Mouse (Mus musculus): ENCODE results near the gene Vmn2r49. TPM values are rescaled to one million over a fixed set of nuclear protein-coding genes. Genes with fewer than 3 reads are reported as not detected.
"Not testable (repeated sequence)": the region's sequence is repeated elsewhere in the genome, so short reads cannot be mapped to it uniquely, and the experiment has no call there.

Gene Vmn2r49
- polyA plus RNA-seq (2015; fragmentation: Nextera tagmentation; extraction: Ambion mirVana) = not detected in 2 replicates

GRCm38 (mm10) chr7:9992157-9992556, at the start of gene Vmn2r49:
TSS of gene Vmn2r49 (minus strand) at chr7:9992257.
- not testable (repeated sequence) for ATAC-seq (ENCODE audit: low read depth); H3K9ac ChIP-seq; H3K4me1 ChIP-seq (replicated peaks); H3K27me3 ChIP-seq; H3K9me3 ChIP-seq; H3K27ac ChIP-seq (replicated peaks); H3K4me3 ChIP-seq; H3K4me2 ChIP-seq; H3K36me3 ChIP-seq
- WGBS = 72% methylated on average over 2 of the region's 2 CpGs

- H3K27ac ChIP-seq (replicated peaks); H3K4me1 ChIP-seq (replicated peaks); H3K9ac ChIP-seq; H3K4me2 ChIP-seq; H3K27me3 ChIP-seq; ATAC-seq (ENCODE audit: low read depth); H3K9me3 ChIP-seq; H3K36me3 ChIP-seq; H3K4me3 ChIP-seq: not testable (repeated sequence)
- WGBS = 83% methylated on average over 2 of the region's 2 CpGs
Observed at GRCm38 (mm10) chr7:9953485-9953884, 38.6 kb downstream of the Vmn2r49 start, which contains the start of gene Vmn2r48. TSS of gene Vmn2r48 (minus strand) at chr7:9953585.

Other genes with a start within 250 kb of the Vmn2r49 start
- gene Vmn2r46, start 221.7 kb downstream of the Vmn2r49 start, polyA plus RNA-seq (2015; fragmentation: Nextera tagmentation; extraction: Ambion mirVana) = not detected in 2 replicates
- gene Vmn2r47, start 150.9 kb downstream of the Vmn2r49 start, polyA plus RNA-seq (2015; fragmentation: Nextera tagmentation; extraction: Ambion mirVana) = not detected in 2 replicates
- not detected in 2 replicates for gene Vmn2r48, start 38.7 kb downstream of the Vmn2r49 start, polyA plus RNA-seq (2015; fragmentation: Nextera tagmentation; extraction: Ambion mirVana)
- gene Vmn2r50, start 61.0 kb upstream of the Vmn2r49 start, polyA plus RNA-seq (2015; fragmentation: Nextera tagmentation; extraction: Ambion mirVana) = not detected in 2 replicates
- gene Vmn2r51, start 113.5 kb upstream of the Vmn2r49 start, polyA plus RNA-seq (2015; fragmentation: Nextera tagmentation; extraction: Ambion mirVana) = not detected in 2 replicates
- not detected in 2 replicates for gene Vmn2r52, start 184.3 kb upstream of the Vmn2r49 start, polyA plus RNA-seq (2015; fragmentation: Nextera tagmentation; extraction: Ambion mirVana)

All from neural tube, embryonic 13.5 days (tissue).